Mouse (Mus musculus) liver, embryonic 14.5 days (tissue): ENCODE results near the gene Tspan3.

Source experiments
- CTCF ChIP-seq: IDR thresholded peaks from 2 replicates; pipeline ENCODE4 v1.5.1; 2016; ENCODE audit warnings: antibody characterized with exemption, low read depth, control low read depth
- EP300 ChIP-seq: IDR thresholded peaks from 2 replicates; pipeline ENCODE4 v1.6.1; 2016; ENCODE audit warnings: antibody characterized with exemption, low read depth

- TF ChIP-seq CTCF, result no peak
- no peak for TF ChIP-seq EP300
Measured at GRCm38 (mm10) chr9:56158077-56158476, 7.2 kb downstream of the Tspan3 start.
